Mouse (Mus musculus) heart, embryonic 16.5 days (tissue): ENCODE measurements around the gene Mbd3. TPM values are rescaled to one million over a fixed set of nuclear protein-coding genes. Genes with fewer than 3 reads are reported as not detected.
A peak's percentile ranks its signal among the peaks of the same experiment; 100 is the strongest.

ENCODE experiments used
- ATAC-seq: fragments of 200-750 bp; cut with Nextera tagmentation; replicated peaks from 2 replicates; pipeline ENCODE4 v1.8.0; 2017; ENCODE audit warnings: moderate number of reproducible peaks; ENCODE audit not compliant: insufficient read depth, low FRiP score; ENCODE audit errors: extremely low read depth
- H3K27ac ChIP-seq: fragments of 300-500 bp; sonication (generic); 2 replicates; pipeline ENCODE4 v1.5.1; 2014; ENCODE audit warnings: mild to moderate bottlenecking, low read length, control low read depth, moderate library complexity
- H3K27me3 ChIP-seq: fragments of 300-500 bp; sonication (generic); 2 replicates; pipeline ENCODE4 v1.6.1; 2014; ENCODE audit warnings: low read length, mixed read lengths; ENCODE audit not compliant: control insufficient read depth, insufficient read depth
- H3K36me3 ChIP-seq: fragments of 300-500 bp; sonication (generic); 2 replicates; pipeline ENCODE4 v1.6.1; 2014; ENCODE audit not compliant: control insufficient read depth, insufficient read depth
- H3K4me1 ChIP-seq: fragments of 300-500 bp; sonication (generic); 2 replicates; pipeline ENCODE4 v1.6.1; 2014; ENCODE audit warnings: low read length, mixed read lengths; ENCODE audit not compliant: control insufficient read depth, insufficient read depth
- H3K4me2 ChIP-seq: fragments of 300-500 bp; sonication (generic); 2 replicates; pipeline ENCODE4 v1.6.1; 2014; ENCODE audit warnings: low read depth, mild to moderate bottlenecking, control low read depth, low read length
- H3K4me3 ChIP-seq: fragments of 300-500 bp; sonication (generic); 2 replicates; pipeline ENCODE4 v1.5.1; 2014; ENCODE audit warnings: mild to moderate bottlenecking, control low read depth, low read length
- H3K9ac ChIP-seq: fragments of 300-500 bp; sonication (generic); 2 replicates; pipeline ENCODE4 v1.6.1; 2014; ENCODE audit warnings: low read length, control low read depth
- H3K9me3 ChIP-seq: fragments of 300-500 bp; sonication (generic); replicated peaks from 2 replicates; pipeline ENCODE4 v1.6.1; 2016; ENCODE audit warnings: low read length; ENCODE audit not compliant: control insufficient read depth
- WGBS: fragments of 180-500 bp; shearing (Covaris S2); extraction: QIAGEN DNeasy Blood & Tissue Kit; methylation state at CpG from one replicate; pipeline ENCODE4 v1.1.7; 2014; 5-methylcytosine and 5-hydroxymethylcytosine counted together
- polyA plus RNA-seq: library from polyadenylated mRNA; unstranded; fragments of >200 nt; fragmentation: Nextera tagmentation; extraction: Ambion mirVana; gene quantifications from 2 replicates; pipeline ENCODE4 v1.2.1, GENCODE M21; 2015

Gene Mbd3
- polyA plus RNA-seq = 136 and 155 TPM in 2 replicates

- under 1% methylated on average over 82 of the region's 82 CpGs for WGBS
- ATAC-seq = peak; percentile 95
- peaks cover 29% of the 10 kb centered on the region for H3K4me1 ChIP-seq
- peaks cover 34% of the 10 kb centered on the region for H3K36me3 ChIP-seq
- no peaks in the 10 kb centered on the region for H3K27me3 ChIP-seq
- H3K9ac ChIP-seq = peak within 1 kb of the TSS; percentile 96
- no peaks in the 10 kb centered on the region for H3K9me3 ChIP-seq
- H3K4me2 ChIP-seq = peak within 1 kb of the TSS; percentile 90
- H3K4me3 ChIP-seq = peak within 1 kb of the TSS; percentile 81
- H3K27ac ChIP-seq = peak within 1 kb of the TSS; percentile 99
Measured at GRCm38 (mm10) chr10:80399191-80399972, at the start of gene Mbd3. Gene Mbd3 (minus strand): TSS chr10:80399550.

GRCm38 (mm10) chr10:80445898-80446601 is 46.7 kb upstream of the Mbd3 start:
- H3K27me3 ChIP-seq = peaks cover 9% of the 10 kb centered on the region
- WGBS = 8% methylated on average over 26 of the region's 26 CpGs
- H3K4me2 ChIP-seq = peak overlapping the region; percentile 47
- no peak overlapping the region; the same call in 1 of the 2 replicates for H3K4me3 ChIP-seq
- H3K9ac ChIP-seq = 0 out of 2 replicates have a peak overlapping the region, but pooled peaks have one; percentile 4
- H3K9me3 ChIP-seq = no peaks in the 10 kb centered on the region
- H3K4me1 ChIP-seq = peaks cover 2% of the 10 kb centered on the region; the same call in 1 of the 2 replicates
- H3K36me3 ChIP-seq = no peaks in the 10 kb centered on the region
- ATAC-seq = peak; percentile 44
- no peak overlapping the region for H3K27ac ChIP-seq

- H3K4me1 ChIP-seq = peaks cover 2% of the 10 kb centered on the region; the same call in 1 of the 2 replicates
- no peaks in the 10 kb centered on the region for H3K9me3 ChIP-seq
- H3K27me3 ChIP-seq = peaks cover 6% of the 10 kb centered on the region
- 0 out of 2 replicates have a peak, but pooled peaks have one; percentile 24 for ATAC-seq
- H3K9ac ChIP-seq = no peak overlapping the region
- no peak overlapping the region for H3K4me2 ChIP-seq
- no peak overlapping the region for H3K27ac ChIP-seq
- 24% methylated on average over 1 of the region's 1 CpGs for WGBS
- H3K4me3 ChIP-seq = no peak overlapping the region
- no peaks in the 10 kb centered on the region for H3K36me3 ChIP-seq
Measured at GRCm38 (mm10) chr10:80445052-80445451, 45.7 kb upstream of the Mbd3 start.

GRCm38 (mm10) chr10:80444339-80445045 is 45.1 kb upstream of the Mbd3 start:
- Histone ChIP-seq H3K27ac (no peak overlapping the region), H3K27me3 (peaks cover 6% of the 10 kb centered on the region), H3K4me2 (no peak overlapping the region), H3K9ac (no peak overlapping the region), H3K4me3 (no peak overlapping the region), H3K4me1 (peaks cover 2% of the 10 kb centered on the region; the same call in 1 of the 2 replicates), H3K36me3 (no peaks in the 10 kb centered on the region), H3K9me3 (no peaks in the 10 kb centered on the region)
- WGBS = 39% methylated on average over 5 of the region's 5 CpGs
- no peak for ATAC-seq

GRCm38 (mm10) chr10:80443575-80444278 is 44.4 kb upstream of the Mbd3 start:
- no peak overlapping the region for H3K9ac ChIP-seq
- ATAC-seq = no peak

GRCm38 (mm10) chr10:80442989-80443388 is 43.6 kb upstream of the Mbd3 start:
- Histone ChIP-seq H3K9ac (no peak overlapping the region), H3K4me2 (no peak overlapping the region), H3K36me3 (no peaks in the 10 kb centered on the region), H3K4me1 (peaks cover 2% of the 10 kb centered on the region; the same call in 1 of the 2 replicates), H3K4me3 (no peak overlapping the region), H3K27ac (no peak overlapping the region), H3K9me3 (no peaks in the 10 kb centered on the region), H3K27me3 (peaks cover 5% of the 10 kb centered on the region)
- WGBS = 58% methylated on average over 2 of the region's 2 CpGs
- ATAC-seq = no peak

More at GRCm38 (mm10) chr10:80443575-80444278, 44.4 kb upstream of the Mbd3 start:
- Histone ChIP-seq H3K4me2 (no peak overlapping the region), H3K27me3 (peaks cover 6% of the 10 kb centered on the region), H3K4me1 (peaks cover 2% of the 10 kb centered on the region; the same call in 1 of the 2 replicates), H3K4me3 (no peak overlapping the region), H3K27ac (no peak overlapping the region), H3K36me3 (no peaks in the 10 kb centered on the region), H3K9me3 (no peaks in the 10 kb centered on the region)
- 80% methylated on average over 8 of the region's 8 CpGs for WGBS

GRCm38 (mm10) chr10:80441598-80441997 is 42.2 kb upstream of the Mbd3 start:
- Histone ChIP-seq H3K9me3 (no peaks in the 10 kb centered on the region), H3K27ac (no peak overlapping the region), H3K36me3 (no peaks in the 10 kb centered on the region), H3K4me2 (no peak overlapping the region), H3K27me3 (peaks cover under 1% of the 10 kb centered on the region; the same call in 1 of the 2 replicates), H3K9ac (no peak overlapping the region), H3K4me1 (peaks cover 2% of the 10 kb centered on the region; the same call in 1 of the 2 replicates), H3K4me3 (no peak overlapping the region)
- WGBS = 62% methylated on average over 8 of the region's 8 CpGs
- no peak for ATAC-seq

- H3K9me3 ChIP-seq = no peaks in the 10 kb centered on the region
- H3K4me1 ChIP-seq = peaks cover 5% of the 10 kb centered on the region
- no peak for ATAC-seq
- H3K36me3 ChIP-seq = no peaks in the 10 kb centered on the region
- H3K27me3 ChIP-seq = no peaks in the 10 kb centered on the region; the same call in 1 of the 2 replicates
- H3K4me2 ChIP-seq = no peak overlapping the region
- no peak overlapping the region for H3K27ac ChIP-seq
- no peak overlapping the region for H3K4me3 ChIP-seq
- no peak overlapping the region for H3K9ac ChIP-seq
Measured at GRCm38 (mm10) chr10:80440031-80440430, 40.7 kb upstream of the Mbd3 start.
